Mouse (Mus musculus): Measurements from ENCODE around the gene Gm4302.
"Not testable (repeated sequence)": the region's sequence is repeated elsewhere in the genome, so short reads cannot be mapped to it uniquely, and the experiment has no call there.

GRCm38 (mm10) chr10:100345672-100346071, 5.0 kb downstream of the Gm4302 start, which contains the start of gene Gm4303:
- TF ChIP-seq CTCF (IDR thresholded peaks at IDR 0.05; ENCODE audit: insufficient read depth, low read length); POLR2A (IDR thresholded peaks at IDR 0.05; ENCODE audit: borderline replicate concordance, extremely low read depth, low read depth, low read length): not testable (repeated sequence)
